Mouse (Mus musculus): ENCODE data around the gene Mark3. TPM values are rescaled to one million over a fixed set of nuclear protein-coding genes. Genes with fewer than 3 reads are reported as not detected.

Gene Mark3
- polyA plus RNA-seq, 2 experiments = 18.0 to 24.6 TPM

DNA sequence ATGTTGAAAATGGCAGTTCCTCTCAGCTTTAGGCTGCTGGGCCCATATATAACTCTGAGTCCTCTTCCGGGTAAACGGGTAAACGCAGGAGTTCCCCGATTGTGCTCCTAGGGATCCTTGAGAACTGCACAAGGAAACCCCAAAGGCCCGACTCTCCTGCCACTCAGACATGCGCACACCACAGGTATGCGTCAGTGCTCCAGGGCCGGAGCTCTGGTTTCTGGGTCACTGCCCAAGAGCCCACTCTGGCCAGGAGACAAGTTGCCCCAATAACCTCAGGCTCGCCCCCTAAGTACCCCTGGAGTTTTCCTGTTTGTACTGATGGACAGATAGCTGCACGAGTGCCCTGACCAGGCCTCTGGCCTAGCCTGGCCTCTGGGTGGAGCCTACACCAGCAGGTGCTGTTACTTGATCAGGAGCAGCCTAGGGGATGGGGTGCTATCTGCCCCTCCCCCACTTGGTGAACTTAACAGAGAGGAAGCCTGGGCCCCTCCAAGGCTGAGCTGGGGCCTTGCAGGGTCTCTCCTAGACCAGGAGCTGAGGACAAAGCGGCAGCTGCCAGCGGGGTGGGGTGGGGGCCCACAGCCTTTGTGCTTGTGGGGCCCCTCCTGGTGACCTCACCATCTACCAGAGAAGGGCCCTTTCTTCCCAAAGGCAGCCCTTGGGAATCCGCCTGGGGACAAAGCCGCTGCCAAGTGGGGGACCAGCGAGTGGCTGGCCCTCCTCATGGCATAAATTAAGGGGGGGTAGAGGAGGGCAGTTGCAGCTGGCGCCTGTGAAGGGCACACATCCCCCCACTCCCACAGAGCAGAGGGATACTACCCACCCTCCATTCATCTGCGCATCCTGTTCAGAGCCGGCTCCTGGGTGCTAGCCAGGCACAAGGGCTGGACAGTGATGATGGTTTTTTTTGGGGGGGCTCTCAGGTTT is 119.3 kb downstream of the Mark3 start:
- DNase-seq (ENCODE audit: low read depth in 3 of 3, low spot score in 3 of 3) = no peak
- H3K4me2 ChIP-seq (ENCODE audit: low read depth) = no peak overlapping the region
- no peak for TF ChIP-seq EP300 (IDR thresholded peaks at IDR 0.05; ENCODE audit: low read depth)
- ATAC-seq (ENCODE audit: insufficient read depth) = no peak
- WGBS (ENCODE audit: insufficient replicate concordance) = 46% methylated on average over 18 of the region's 18 CpGs
- no peaks in the 10 kb centered on the region for H3K36me3 ChIP-seq (replicated peaks; ENCODE audit: control insufficient read depth, insufficient read depth, low read depth)
- no peak overlapping the region for H3K27ac ChIP-seq
- H3K27me3 ChIP-seq (ENCODE audit: control insufficient read depth, insufficient read depth, low read length) = no peaks in the 10 kb centered on the region
- H3K9me3 ChIP-seq (ENCODE audit: control insufficient read depth, low read length) = no peaks in the 10 kb centered on the region
- H3K9ac ChIP-seq (replicated peaks) = no peak overlapping the region
- no peak overlapping the region for H3K4me3 ChIP-seq (ENCODE audit: insufficient read depth in 1 of 2, low read depth in 2 of 2, low read length in 2 of 2)
- peaks cover 2 to 14% of the 10 kb centered on the region in 2 experiments for H3K4me1 ChIP-seq (replicated peaks; ENCODE audit: control insufficient read depth in 2 of 2, insufficient read depth in 2 of 2, low read length in 1 of 2)

DNA sequence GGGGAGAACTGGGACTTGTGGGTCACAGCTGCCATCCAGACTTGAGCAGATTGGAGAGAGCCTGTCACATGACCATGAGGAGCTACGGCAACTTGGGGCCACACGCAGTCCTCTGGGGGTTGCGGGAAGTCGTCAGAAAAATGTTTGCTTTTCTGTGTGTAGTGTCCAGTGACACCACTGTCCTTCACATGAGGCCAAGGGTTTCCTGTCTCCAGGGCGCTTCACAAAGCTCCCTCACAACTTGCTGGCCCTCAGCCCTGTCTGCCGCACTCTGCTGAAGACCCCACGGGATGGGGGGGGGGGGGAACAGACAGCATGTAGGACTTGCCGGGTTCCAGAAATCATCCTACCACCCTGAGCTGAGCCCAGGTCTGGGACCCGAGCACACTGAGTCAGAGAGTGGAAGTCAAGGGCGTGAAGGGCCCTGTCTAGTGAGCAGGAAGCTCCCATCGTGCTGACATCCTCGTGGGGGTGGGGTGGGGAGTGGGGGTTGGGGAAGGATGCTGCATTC is 120.0 kb downstream of the Mark3 start:
- H3K27me3 ChIP-seq (ENCODE audit: control insufficient read depth, insufficient read depth, low read length) = no peaks in the 10 kb centered on the region

DNA sequence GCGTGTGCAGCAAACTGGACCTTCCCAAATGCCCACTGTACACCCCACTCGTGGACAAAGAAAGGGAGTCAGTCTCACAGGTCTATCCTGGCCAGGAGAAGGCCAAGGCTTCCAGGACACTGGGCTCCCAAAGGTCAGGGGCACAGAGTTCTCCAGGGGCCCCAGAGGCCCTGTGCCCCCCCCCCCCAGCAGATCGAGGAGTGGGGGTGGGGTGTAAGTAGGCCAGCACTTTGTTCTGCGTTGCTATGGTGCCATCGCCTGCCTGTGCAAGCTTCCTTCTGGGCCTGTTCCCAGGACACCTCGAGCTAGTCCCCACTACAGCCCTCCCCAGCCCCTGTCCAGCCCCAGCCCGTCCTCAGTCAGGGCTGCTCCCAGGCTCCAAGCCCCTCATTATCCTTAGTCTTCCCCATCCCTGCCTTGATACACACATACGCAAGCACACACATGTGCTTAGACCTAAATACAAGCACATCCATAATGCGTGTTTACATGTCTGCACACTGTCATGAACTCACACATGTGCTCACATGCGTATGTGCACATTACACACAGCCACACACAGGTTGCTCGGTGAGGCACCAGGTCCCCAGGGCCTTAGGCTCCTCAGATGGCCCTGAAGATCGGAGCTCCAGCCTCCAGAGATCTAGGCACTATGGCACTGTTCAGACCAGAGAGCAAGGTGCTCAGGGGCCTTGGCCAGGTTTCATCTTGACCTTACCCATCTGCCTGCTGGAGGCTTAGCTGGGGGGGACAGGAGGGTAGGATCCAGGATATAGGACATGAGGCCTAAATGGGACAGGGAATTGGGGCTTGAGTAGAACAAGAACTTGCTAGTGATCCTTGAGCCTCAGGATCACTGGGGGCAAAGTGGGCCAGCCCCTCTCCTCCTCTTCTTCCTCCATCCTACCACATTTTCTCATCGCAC is 120.8 kb downstream of the Mark3 start:
- TF ChIP-seq CTCF (IDR thresholded peaks at IDR 0.05; ENCODE audit: low read depth) (no peak), EP300 (IDR thresholded peaks at IDR 0.05; ENCODE audit: low read depth) (no peak)

More for the DNA sequence above, 120.0 kb downstream of the Mark3 start:
- Histone ChIP-seq H3K4me3 (ENCODE audit: insufficient read depth in 1 of 2, low read depth in 2 of 2, low read length in 2 of 2) (no peak overlapping the region), H3K4me2 (ENCODE audit: low read depth) (no peak overlapping the region), H3K9me3 (ENCODE audit: control insufficient read depth, low read length) (no peaks in the 10 kb centered on the region), H3K36me3 (replicated peaks; ENCODE audit: control insufficient read depth, insufficient read depth, low read depth) (no peaks in the 10 kb centered on the region), H3K4me1 (replicated peaks; ENCODE audit: control insufficient read depth in 2 of 2, insufficient read depth in 2 of 2, low read length in 1 of 2) (peaks cover 2 to 14% of the 10 kb centered on the region in 2 experiments), H3K9ac (replicated peaks) (no peak overlapping the region), H3K27ac (no peak overlapping the region)
- DNase-seq (ENCODE audit: low read depth in 3 of 3, low spot score in 3 of 3) (no peak), ATAC-seq (ENCODE audit: insufficient read depth) (0 out of 2 replicates have a peak, but pooled peaks have one; percentile 12)
- TF ChIP-seq CTCF (IDR thresholded peaks at IDR 0.05; ENCODE audit: low read depth) (no peak), EP300 (IDR thresholded peaks at IDR 0.05; ENCODE audit: low read depth) (no peak)
- WGBS (ENCODE audit: insufficient replicate concordance) = 16% methylated on average over 12 of the region's 12 CpGs

DNA sequence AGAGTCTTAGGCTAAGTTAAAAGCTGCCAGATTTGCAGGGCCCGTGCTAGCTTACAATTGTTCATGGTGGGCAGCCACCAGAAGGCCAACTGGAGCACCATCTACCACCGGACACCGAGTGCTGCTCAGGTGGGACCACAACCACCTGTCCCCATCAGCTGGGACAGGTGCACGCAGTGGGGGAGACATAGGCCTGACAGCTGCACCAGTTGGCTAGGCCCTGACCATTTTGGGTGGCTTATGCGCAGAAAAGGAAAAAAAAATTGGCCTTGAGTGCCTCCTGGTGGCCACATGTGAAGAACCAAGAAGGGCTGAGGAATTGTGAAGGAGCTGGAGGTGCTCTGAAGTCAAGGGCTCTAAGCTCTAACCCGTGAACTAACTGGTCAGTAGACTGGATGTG is 121.9 kb downstream of the Mark3 start:
- DNase-seq (ENCODE audit: low read depth in 3 of 3, low spot score in 3 of 3) = peak in 2 of 3 experiments; percentile 49 to 52
- WGBS (ENCODE audit: insufficient replicate concordance) = 29% methylated on average over 6 of the region's 6 CpGs
- H3K27ac ChIP-seq = no peak overlapping the region
- no peaks in the 10 kb centered on the region for H3K36me3 ChIP-seq (replicated peaks; ENCODE audit: control insufficient read depth, insufficient read depth, low read depth)
- TF ChIP-seq EP300 (IDR thresholded peaks at IDR 0.05; ENCODE audit: low read depth) (no peak), CTCF (IDR thresholded peaks at IDR 0.05; ENCODE audit: low read depth) (peak; percentile 81)
- ATAC-seq (ENCODE audit: insufficient read depth) = peak; percentile 34; the same call in 1 of the 2 replicates
- peaks cover 2 to 14% of the 10 kb centered on the region in 2 experiments for H3K4me1 ChIP-seq (replicated peaks; ENCODE audit: control insufficient read depth in 2 of 2, insufficient read depth in 2 of 2, low read length in 1 of 2)
- H3K9ac ChIP-seq (replicated peaks) = no peak overlapping the region
- H3K9me3 ChIP-seq (ENCODE audit: control insufficient read depth, low read length) = no peaks in the 10 kb centered on the region
- H3K27me3 ChIP-seq (ENCODE audit: control insufficient read depth, insufficient read depth, low read length) = no peaks in the 10 kb centered on the region
- no peak overlapping the region for H3K4me3 ChIP-seq (ENCODE audit: insufficient read depth in 1 of 2, low read depth in 2 of 2, low read length in 2 of 2)
- H3K4me2 ChIP-seq (ENCODE audit: low read depth) = no peak overlapping the region

More for the DNA sequence above, 120.8 kb downstream of the Mark3 start:
- Histone ChIP-seq H3K9me3 (ENCODE audit: control insufficient read depth, low read length) (no peaks in the 10 kb centered on the region), H3K4me2 (ENCODE audit: low read depth) (no peak overlapping the region), H3K9ac (replicated peaks) (no peak overlapping the region), H3K4me1 (replicated peaks; ENCODE audit: control insufficient read depth in 2 of 2, insufficient read depth in 2 of 2, low read length in 1 of 2) (peaks cover 2 to 14% of the 10 kb centered on the region in 2 experiments), H3K27ac (no peak overlapping the region), H3K27me3 (ENCODE audit: control insufficient read depth, insufficient read depth, low read length) (no peaks in the 10 kb centered on the region), H3K4me3 (ENCODE audit: insufficient read depth in 1 of 2, low read depth in 2 of 2, low read length in 2 of 2) (no peak overlapping the region), H3K36me3 (replicated peaks; ENCODE audit: control insufficient read depth, insufficient read depth, low read depth) (no peaks in the 10 kb centered on the region)
- no peak for ATAC-seq (ENCODE audit: insufficient read depth)
- 59% methylated on average over 13 of the region's 13 CpGs for WGBS (ENCODE audit: insufficient replicate concordance)
- no peak for DNase-seq (ENCODE audit: low read depth in 3 of 3, low spot score in 3 of 3)

Data from liver, embryonic 14.5 days (tissue).